Mouse (Mus musculus) lung, adult 2 months (tissue): ENCODE results near the gene Grip1.

Source experiments
- CTCF ChIP-seq: fragments of 200-500 bp; IDR thresholded peaks from 2 replicates; pipeline ENCODE4 v1.5.1; 2011; ENCODE audit warnings: mild to moderate bottlenecking, low read length, control low read depth; ENCODE audit not compliant: insufficient read depth
- POLR2A ChIP-seq: fragments of 200-500 bp; IDR thresholded peaks from 2 replicates; pipeline ENCODE4 v1.6.1; 2011; ENCODE audit warnings: low read depth, mild to moderate bottlenecking, control low read depth, low read length, borderline replicate concordance; ENCODE audit errors: extremely low read depth

GRCm38 (mm10) chr10:119742722-119743121, 289.1 kb downstream of the Grip1 start:
- TF ChIP-seq CTCF: no peak
- no peak for TF ChIP-seq POLR2A
